Mouse (Mus musculus): ENCODE results near the gene Commd2.

DNA sequence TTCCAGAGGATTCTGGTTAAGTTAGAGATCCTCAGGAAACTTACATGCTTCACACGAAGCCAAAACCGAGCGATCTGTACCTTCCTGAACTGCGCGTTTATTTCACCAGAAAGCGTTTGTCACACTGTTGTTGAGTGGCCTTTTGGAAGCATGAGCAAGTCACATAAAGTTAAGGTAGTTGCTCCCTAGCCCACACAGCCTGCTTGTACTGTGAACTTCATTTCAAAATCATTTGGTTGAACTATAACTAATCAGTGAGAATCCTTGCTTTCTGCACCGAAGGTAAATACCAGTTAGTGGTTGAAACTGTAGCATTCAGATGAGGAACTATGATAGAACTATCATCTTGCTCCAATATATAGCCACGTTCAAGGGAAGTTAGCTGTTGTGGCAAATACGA, 45.3 kb upstream of the Commd2 start:
- TF ChIP-seq CTCF (IDR thresholded peaks at IDR 0.05; ENCODE audit: borderline replicate concordance, insufficient read depth, low read depth, low read length) (no peak), POLR2A (IDR thresholded peaks at IDR 0.05; ENCODE audit: borderline replicate concordance, insufficient read depth, low read length) (no peak)
